Mouse (Mus musculus) monocyte, adult 2 months (primary cell): Measurements from ENCODE around the gene Bloc1s6.

Source experiments
- DNase-seq, 2 experiments: peaks; one replicate each; pipeline ENCODE4 v3.0.0; 2022; ENCODE audit warnings: low spot score in 2 of 2, low read depth in 1 of 2

Bloc1s6 gene

DNA sequence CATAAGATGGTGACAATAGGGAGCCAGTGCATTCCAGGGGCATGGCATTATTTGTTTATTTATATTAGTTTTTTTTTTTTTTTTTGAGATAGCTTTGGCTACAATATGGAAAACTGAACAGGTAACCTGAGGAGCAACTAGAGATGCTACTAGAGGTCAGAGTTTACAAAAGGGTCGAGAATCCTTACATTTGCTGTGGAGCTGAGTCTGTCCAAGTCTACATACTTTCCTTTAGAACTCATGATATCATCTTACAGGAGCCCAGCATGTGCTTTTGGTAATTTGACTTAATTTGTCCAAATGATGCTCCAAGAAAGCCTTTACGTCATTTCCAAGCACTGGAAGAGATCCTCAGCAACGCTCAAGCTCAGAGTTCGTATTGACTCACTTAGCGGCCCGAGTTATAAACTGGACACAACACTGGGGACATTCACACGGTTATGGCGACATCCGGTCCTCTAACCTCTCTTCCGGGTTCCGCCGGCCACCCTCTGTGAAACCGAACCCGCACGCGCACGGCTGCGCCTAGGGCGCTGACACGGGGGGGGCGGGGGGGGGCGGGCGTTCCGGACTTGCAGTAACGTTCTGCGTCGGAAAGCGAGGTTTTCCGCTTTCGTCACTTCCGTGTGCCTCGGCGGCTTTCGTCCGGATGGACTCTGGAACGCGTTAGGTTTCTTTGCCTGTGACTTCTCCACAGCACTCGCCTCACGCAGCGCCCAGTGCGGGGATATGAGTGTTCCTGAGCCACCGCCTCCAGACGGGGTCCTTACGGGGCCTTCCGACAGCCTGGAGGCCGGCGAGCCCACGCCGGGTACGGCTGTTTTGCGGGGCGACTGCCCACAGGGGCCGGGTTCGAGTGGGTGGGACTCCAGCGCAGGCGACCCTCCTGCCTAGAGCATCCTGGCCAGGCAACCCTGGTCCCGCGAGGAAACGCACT, at the start of gene Bloc1s6:
TSS of gene Bloc1s6 (plus strand) at position 610 of the 937 bp plus-strand sequence.
- DNase-seq, result peak; percentile 58 to 80

DNA sequence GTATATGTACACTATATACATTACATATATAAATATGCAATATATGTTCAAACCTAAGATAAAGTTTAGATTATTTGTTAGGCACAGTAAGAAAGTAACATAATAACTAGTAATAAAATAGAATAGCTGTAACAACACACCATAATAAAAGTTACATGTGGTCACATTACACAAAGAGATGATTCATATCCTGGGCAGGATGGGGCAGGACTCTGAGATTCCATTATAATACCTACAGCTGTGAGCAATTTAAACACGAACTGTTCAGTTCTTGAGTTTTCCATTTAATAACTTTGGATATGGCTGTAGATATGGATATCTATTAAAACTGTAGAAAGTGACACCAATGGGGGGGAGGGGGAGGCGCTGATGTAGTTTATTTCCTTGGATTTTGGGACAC, 40.8 kb upstream of the Bloc1s6 start:
- no peak for DNase-seq

DNA sequence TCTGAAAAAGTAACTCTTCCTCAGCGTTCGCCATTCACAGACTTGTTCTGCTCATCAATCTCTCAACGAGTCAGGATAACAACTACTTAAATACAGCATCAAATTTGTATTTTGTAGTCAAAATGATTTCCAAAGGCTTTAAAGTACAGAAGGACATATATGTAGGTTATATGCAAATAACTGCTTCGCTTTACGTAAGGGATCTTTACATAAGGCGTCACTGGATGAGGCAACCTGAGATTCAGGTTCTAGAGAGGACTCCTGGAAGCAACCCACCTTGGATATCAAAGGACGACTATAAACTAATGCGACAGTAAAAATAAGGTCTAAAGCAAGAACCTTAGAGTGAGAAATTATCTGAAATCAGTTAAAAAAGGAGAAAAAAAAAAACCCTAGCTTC, 37.3 kb upstream of the Bloc1s6 start:
- DNase-seq, result no peak

DNA sequence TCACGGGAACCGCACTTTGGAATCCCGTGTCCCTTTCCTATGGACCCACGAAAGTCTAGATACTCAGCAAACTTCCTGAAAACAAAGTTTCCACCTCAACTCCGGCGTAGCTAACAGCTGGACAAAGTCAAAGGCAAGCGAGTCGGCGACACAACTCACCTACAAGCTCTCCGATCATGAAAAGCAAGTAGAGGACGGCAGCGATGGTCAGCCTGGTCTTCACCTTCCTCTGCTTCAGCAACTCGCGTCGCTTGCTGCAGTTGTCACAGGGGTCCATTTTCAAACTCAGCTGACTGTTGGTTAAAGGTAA, 36.5 kb upstream of the Bloc1s6 start:
- no peak for DNase-seq

DNA sequence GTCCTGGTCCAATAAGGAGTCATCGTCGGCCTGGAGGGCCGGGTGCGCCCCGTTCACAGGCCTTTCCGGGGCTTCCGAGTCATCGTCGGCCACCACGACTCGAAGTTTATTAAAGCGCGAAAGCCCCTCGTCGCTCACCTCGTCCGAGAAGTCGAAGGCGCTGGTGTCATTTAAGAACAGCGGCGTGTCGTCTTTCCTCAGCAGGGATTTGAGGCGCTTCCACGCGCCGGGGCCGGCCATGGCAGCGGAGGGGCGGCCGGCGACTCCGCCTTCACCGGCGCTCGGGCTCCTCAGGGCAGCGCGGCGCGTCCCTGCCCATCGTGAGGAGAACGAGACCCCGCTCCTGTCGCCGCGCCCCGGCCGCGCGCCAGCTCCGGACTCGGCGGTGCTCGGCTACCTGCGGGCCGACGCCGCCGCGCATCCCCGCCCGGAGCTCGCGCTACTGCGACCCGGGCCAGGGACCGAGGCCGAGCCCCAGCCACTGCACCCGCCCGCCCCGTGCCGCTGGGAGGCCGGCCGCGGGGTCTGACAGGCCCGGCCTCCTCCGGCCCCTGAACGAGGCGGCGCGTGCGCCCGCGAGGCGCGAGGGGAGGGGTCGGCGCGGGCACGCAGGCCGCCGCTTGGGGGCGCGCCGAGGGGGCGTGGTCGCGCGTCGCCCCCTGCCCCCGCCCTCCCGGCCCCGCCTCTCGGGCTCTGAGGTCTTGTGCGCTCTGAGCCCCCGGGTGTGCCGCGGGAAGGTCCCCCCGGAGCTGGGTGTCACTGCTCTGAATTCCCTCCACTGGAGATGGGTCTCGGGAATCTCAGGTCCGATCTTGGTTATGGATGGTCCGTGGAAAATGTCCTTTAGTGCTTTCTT, 35.9 kb upstream of the Bloc1s6 start, which contains the start of gene Slc30a4:
TSS of gene Slc30a4 (minus strand) at position 483 of the 856 bp plus-strand sequence.
- no peak for DNase-seq

DNA sequence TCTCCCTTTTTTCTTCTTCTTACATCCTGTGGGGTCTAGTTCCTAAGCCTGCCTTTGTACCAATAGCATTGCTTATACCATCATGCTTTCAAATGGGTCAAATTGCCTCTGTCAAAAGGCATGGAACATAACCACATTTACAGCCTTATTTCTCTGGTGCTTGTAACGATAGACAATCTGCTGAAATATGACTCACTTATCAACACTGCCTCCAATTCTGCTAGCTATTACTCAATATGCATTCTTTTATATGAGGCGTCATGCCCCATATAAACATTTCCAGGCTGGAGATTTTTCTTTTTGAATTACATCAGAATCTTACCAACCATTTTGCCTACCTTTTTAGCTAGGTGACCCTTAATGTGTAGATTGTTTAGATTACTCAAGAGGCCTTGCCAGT, 33.7 kb upstream of the Bloc1s6 start:
- DNase-seq, result no peak

DNA sequence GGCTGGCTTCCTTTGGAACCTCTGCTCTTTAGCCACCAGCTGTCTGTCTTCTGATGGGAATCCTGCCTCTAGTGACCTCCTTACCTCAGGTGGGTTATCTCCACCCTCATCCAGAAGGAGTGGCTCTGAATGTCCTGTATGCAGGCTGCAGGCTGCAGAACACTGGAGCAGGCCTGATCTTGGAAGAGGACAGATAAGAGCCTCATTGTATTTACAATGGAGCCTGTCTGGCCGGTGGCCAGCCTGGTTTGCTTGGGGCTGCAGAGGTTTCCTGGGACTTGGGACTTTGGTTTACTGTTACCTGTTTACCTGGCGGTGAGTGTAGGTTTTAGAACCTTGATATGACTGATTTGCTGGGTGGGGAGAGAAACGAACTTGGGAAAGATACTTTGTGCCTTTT, 30.2 kb upstream of the Bloc1s6 start:
- DNase-seq, result no peak

DNA sequence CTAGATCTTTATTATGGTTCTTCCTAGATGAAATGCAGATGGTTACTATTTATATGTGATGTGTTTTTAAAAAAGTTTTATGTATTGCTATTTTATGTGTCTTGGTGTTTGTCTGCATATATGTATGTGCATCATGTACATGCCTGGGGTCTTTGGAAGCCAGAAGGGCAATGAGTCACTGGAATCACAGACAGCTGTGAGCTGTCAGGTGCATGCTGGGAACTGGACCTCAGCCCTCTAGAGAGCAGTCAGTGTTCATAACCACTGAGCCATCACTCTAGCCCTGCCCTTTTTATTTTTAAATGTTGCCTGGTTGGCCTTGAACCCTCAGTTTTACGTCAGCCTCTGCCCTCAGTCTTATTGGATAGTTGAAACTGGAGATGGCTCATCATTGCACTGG, 29.1 kb upstream of the Bloc1s6 start:
- DNase-seq, result no peak

DNA sequence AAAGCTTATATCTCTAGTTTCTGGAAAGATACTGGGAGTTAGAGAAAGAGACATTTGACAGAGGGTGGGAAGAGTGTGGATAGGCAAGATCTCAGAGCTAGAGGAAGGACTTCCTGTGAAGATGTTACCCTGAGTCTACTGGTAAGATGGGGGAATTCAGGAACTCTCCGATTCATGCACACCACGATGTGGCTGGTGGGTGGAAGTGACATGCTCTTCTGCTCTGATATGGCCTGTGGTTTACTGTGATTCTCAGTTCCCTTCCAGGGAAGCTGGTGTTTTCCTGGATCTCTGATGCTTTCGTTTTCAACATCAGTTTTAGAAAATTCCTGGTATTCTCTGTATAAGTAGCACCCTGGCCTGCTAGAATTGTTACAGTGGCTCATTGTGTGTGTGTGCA, 26.4 kb upstream of the Bloc1s6 start:
- no peak for DNase-seq

DNA sequence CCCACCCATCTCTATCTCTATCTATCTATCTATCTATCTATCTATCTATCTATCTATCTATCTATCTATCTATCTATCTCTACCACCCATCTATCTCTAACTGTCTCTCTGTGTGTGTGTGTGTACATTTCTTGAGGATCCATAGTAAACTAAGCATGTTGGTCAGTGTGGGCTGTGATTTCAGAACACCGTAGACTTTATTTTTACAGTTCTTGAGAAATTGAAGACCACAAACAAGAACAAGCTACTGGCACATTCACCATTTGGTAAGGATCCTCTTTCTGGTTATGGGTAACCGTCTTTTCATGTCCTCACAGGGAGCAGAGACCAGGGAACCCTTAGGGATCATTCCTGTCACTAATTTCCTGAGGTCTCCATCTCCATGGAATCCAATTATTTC, 25.5 kb upstream of the Bloc1s6 start:
- DNase-seq, result no peak

DNA sequence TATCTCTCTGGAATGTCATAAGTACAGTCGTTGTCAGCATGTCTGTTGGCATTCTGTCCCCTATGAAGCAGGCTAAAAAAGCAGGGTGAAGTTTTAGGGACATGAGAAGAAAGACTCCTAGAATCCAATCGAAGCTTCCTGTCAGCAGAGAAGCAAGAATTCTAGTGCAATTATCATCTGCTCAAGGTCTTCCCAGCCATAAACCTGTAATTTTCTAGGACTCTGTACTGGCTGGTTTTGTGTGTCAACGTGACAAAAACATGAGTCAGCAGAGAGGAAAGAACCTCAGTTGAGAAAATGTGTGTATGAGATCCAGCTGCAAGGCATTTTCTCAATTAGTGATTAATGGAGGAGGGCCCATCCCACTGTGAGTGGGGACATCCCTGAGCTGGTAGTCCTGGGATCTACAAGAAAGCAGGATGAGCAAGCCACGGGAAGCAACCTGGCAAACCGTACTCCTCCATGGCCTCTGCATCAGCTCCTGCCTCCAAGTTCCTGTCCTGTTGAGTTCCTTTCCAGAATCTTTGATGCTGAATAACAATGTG, 23.1 kb upstream of the Bloc1s6 start:
- DNase-seq, result no peak

DNA sequence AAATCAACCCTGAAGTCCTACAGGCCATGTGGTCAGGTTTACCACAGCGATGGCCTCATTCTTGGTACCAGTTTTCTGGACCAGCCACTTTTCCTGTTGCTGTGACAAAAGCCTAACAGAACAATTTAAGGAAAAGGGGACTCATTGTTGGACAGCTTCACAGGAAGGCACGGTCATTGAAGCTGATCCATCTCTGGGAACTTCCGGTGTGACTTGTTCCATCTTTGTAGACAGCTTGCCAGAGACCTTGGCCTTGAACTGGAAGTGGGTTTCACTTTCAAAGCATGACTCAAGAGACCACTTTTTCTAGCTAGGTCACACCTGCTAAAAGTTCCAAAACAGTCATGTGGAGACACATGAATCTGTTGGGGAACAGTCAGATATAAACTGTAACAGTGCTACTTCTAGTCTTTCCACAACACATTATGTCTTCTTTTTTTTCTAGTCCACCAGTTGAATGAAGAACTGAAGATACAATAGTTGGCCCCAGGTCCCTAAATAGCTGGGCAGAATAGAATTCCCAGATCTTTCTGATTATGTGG, 21.9 kb upstream of the Bloc1s6 start:
- DNase-seq, result no peak

DNA sequence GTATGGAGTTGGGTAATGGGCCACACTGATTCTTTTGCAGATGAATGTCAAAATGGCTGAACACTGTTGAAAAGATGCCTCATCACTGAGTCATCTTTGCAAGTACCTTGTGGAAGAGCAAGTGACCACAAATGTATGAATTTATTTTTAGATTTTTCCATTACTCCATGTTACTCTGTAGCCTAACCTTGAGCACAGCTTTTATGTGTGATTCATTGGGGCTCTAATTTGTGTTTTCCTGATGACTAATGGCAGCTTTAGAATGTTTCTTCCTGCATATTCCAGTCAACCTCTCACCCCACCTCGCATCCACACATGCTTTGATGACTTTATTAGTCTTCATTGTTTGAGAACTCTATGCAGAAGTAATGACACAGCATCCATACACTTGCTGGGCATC, 19.1 kb upstream of the Bloc1s6 start:
- DNase-seq, result no peak

DNA sequence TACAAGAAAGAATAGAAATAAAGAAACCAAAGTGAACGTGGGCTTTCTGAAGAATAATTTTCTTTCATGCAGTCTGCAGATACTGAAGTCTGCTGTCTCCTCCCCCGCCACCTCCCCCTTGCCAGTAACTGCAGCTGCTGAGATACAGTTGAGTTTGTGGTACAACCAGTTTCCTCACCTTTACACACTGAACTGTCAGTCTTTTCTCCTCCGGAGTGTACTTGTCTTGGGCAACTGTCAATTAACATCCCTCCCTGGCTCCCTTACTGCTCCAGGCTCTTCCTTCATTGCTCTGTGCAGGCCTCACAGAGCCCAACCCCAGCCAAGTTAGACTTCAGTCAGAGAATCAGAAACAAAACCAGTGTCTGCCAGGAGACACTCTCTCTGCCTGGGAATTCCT, 17.7 kb upstream of the Bloc1s6 start:
- no peak for DNase-seq

DNA sequence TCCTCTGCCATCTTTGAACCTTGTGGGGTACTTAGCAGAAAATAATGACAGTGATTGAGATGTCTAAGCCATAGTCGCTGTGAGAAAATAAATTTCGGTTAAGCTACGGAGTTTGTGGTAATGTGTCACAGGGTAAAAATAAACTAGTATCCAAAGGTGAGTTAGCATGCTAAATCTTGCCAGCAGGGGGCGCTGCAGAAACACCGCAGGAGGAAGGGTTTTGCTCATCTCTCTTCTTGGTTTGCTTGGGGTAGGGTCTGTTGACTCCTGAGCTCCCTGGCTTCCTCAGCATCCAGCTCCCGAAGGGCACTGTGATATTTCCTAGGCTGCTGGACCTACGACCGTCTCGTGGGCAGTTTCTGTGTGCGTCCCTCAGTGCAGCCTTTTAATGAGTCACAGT, 12.7 kb upstream of the Bloc1s6 start:
- no peak for DNase-seq

DNA sequence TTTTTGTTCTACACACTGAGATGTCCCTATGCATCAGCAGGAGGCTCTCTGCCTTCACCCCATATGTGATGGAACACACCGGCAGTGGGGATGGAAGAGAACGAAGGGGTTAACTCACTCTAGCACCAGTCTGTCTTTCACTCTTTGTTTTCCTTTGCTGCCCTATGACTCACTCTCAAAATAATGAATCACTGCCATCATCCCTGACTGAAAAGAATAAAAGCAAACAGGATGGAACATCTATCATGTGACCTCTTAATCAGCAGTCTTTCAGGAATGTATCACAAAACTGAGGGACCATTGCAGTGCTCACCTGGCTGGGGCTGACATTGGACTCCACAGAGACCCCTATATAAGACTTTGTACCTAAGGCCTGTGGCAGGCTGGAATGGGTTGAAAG, 6.8 kb upstream of the Bloc1s6 start:
- no peak for DNase-seq

DNA sequence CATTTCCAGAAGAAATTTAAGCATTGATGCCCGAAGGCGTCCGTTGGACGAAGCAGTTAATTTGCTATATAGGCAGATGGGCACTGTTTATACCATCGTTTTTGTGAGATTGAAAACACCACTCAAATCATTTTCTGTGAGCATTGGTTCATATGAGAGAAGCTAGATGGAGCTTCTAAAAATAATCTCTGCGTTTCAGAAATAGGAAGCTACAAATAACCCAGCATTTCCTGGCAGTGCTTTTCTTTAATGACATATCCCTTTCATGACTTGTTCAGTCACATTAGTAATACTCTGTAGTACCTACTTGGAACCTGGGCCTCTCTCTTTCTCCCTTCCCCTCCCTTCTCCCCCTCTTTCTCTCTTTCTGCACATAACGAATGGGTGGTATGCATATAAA, 720 bp downstream of the Bloc1s6 start:
- no peak for DNase-seq

DNA sequence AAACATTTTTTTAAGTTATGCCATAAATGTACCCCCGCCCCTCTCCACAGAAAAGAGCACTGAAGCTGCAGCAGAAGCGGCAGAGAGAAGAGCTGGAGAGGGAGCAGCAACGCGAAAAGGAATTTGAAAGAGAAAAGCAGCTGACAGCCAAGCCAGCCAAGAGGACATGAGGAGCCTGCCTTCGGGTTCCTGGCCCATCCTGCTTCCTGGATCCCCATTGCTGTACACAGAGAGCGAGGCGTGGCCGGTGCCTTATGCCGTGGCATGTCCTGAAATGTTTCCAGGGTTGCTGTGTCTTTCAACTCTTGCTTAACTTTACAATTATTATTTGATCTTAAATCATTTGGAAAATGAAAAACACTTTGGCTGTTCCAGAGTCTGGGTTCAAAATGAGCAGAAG, 8.2 kb downstream of the Bloc1s6 start:
- DNase-seq, result no peak

DNA sequence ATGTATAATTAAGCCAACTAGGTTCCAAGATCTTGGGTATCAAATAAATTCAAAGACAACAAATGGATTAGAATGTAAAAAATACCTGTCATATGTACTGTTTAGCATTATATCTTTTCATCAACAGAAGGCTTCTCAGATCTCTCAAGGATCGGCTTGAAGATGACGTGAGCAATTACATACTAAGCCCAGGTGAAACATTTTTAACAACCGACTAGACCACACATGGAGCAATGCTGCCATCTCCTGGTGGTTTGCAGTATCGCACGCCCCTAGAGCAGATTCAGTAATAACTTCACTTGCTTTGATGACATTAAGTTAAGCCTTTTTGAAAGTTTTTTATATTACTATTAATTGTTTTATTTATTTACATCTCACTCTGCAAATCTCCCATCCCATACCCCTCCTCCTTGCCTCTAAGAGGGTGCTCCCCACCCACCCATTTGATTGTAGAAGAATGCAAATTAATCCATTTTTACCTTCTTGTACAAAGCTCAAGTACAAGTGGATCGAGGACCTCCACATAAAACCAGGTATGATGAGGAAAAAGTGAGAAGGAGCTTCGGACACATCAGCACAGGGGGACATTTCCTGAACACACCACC, 15.5 kb downstream of the Bloc1s6 start:
- peak in 1 of 2 experiments; percentile 44 for DNase-seq

DNA sequence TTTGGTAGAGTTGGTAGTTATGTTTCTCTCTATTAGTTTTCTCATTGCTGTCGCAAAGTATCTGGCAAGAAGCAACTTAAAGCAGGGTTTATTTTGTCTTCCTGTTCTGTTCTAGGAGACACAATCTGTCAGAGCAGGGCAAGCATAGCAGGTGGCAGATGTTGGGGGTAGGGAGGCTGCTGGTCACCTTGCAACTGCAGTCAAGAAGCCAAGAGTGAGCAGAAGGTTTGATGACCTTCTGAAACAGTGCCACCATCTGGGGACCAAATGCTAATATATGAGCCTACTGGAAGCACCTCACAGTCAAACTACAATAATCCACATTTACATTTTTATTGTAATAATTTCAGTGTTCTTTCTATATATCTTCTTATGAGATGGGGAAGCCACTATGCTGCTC, 21.5 kb downstream of the Bloc1s6 start:
- no peak for DNase-seq

DNA sequence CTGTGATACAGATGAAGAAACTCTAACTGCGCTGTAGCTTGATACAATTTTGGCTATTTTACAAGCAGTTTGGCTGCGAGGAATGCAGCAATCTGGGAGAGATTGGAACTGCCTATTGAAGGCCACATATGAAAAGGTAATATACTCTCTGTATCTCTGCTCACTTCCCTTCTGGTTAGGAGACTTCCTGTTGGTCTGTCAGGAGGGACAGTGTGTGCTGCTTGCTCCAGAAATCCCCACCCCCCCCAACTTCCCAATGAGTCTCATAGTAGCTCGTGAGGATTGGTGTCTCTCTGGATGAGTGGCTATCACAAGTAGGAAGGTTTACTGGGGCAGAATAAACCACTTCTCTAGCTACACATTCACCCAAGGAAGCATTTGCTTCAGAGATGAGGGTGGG, 24.7 kb downstream of the Bloc1s6 start:
- DNase-seq, result no peak
